Mouse (Mus musculus) CD4-positive helper T cell, adult 2 months (primary cell): ENCODE measurements around the gene Onecut1.

Source experiments
- DNase-seq: peaks from one replicate; pipeline ENCODE4 v3.0.0-alpha.2; 2012; ENCODE audit warnings: low read depth, missing footprints, low spot score

Gene Onecut1

GRCm38 (mm10) chr9:74861561-74861980 is at the start of gene Onecut1:
Onecut1 (plus strand) TSS chr9:74861921.
- peak; percentile 12 for DNase-seq

- DNase-seq, result no peak
Observed at GRCm38 (mm10) chr9:74819736-74820511, 41.8 kb upstream of the Onecut1 start.

- DNase-seq, result no peak
Observed at GRCm38 (mm10) chr9:74825102-74825501, 36.6 kb upstream of the Onecut1 start.

- DNase-seq, result no peak
Observed at GRCm38 (mm10) chr9:74829206-74829605, 32.5 kb upstream of the Onecut1 start.

- DNase-seq, result no peak
Observed at GRCm38 (mm10) chr9:74842890-74843289, 18.8 kb upstream of the Onecut1 start.

- no peak for DNase-seq
Observed at GRCm38 (mm10) chr9:74846867-74847830, 14.6 kb upstream of the Onecut1 start.

- DNase-seq, result no peak
Observed at GRCm38 (mm10) chr9:74848411-74849194, 13.1 kb upstream of the Onecut1 start.

- no peak for DNase-seq
Observed at GRCm38 (mm10) chr9:74849195-74849978, 12.3 kb upstream of the Onecut1 start.

GRCm38 (mm10) chr9:74849979-74850780 is 11.5 kb upstream of the Onecut1 start:
- no peak for DNase-seq

- DNase-seq, result no peak
Observed at GRCm38 (mm10) chr9:74850781-74851145, 11.0 kb upstream of the Onecut1 start.

GRCm38 (mm10) chr9:74851601-74852000 is 10.1 kb upstream of the Onecut1 start:
- DNase-seq, result no peak

- no peak for DNase-seq
Observed at GRCm38 (mm10) chr9:74852361-74852760, 9.4 kb upstream of the Onecut1 start.

- DNase-seq, result no peak
Observed at GRCm38 (mm10) chr9:74853191-74854072, 8.3 kb upstream of the Onecut1 start.

- DNase-seq, result no peak
Observed at GRCm38 (mm10) chr9:74854073-74854591, 7.6 kb upstream of the Onecut1 start.

GRCm38 (mm10) chr9:74855446-74855845 is 6.3 kb upstream of the Onecut1 start:
- DNase-seq, result no peak

GRCm38 (mm10) chr9:74856578-74857507 is 4.9 kb upstream of the Onecut1 start:
- no peak for DNase-seq

- no peak for DNase-seq
Observed at GRCm38 (mm10) chr9:74857508-74857840, 4.2 kb upstream of the Onecut1 start.

GRCm38 (mm10) chr9:74858111-74858510 is 3.6 kb upstream of the Onecut1 start:
- DNase-seq, result no peak
